Mouse (Mus musculus) heart, postnatal 0 days (tissue): ENCODE data around the gene Gm9964.

Experiments
- CTCF ChIP-seq: IDR thresholded peaks from 2 replicates; pipeline ENCODE4 v1.5.1; 2016; ENCODE audit warnings: antibody characterized with exemption, control low read depth, low read depth
- EP300 ChIP-seq: IDR thresholded peaks from 2 replicates; pipeline ENCODE4 v1.6.1; 2016; ENCODE audit warnings: antibody characterized with exemption, low read depth

DNA sequence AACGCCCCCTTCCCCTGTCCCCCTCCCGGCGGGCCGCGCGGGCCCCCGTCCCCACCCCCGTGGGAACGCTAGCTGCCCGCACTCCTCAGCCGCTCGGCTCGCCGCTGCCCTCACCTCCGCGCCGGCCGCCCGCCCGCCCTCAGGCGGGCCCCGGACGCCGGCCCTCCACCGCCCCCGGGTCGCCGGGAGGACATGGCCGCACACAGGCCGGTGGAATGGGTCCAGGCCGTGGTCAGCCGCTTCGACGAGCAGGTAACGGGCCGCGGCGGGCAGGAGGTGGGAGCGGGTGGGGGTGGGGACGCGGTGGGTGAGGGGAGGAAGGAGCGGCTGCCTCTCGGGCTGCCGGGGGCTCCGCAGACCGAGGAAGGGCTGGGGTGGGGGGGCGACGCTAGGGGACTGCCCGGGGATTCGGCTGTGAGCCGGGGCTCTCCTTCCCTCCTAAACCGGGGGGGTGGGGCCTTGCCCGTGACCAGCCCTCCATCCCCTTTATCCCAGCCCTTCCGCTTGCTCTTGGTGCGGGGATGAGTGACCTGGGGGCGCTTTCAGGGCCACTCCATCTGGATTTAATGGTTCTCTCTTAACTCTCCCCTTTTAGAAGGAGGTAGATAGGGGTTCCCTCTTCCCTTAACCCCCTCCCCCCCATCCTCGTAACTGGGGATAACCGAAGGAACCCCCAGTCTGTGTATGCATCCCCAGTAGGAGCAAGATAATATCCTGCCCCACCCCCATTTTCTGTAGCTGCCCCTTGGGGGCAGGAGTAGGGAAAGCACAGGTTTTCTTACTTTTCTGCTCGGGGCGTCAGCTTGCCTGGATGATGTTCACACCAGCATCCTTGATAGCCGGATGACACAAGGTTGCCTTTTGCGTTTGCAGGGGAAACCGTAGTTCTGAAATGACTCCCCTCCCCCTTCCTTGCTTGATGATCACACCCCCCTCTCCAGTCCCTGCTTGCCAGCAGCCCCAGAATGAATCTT is 43.4 kb upstream of the Gm9964 start:
- TF ChIP-seq CTCF (no peak), EP300 (no peak)
